Mouse (Mus musculus): Measurements from ENCODE around the gene Gapdh. TPM values are rescaled to one million over a fixed set of nuclear protein-coding genes. Genes with fewer than 3 reads are reported as not detected.

Gapdh gene
- polyA plus RNA-seq, 1 experiment from 2014 or later = 1,428 TPM

- no peak overlapping the region for H3K4me2 ChIP-seq (replicated peaks)
- H3K9ac ChIP-seq = no peak overlapping the region
- no peaks in the 10 kb centered on the region for H3K9me3 ChIP-seq (ENCODE audit: control insufficient read depth, low read length)
- DNase-seq (ENCODE audit: low spot score) (no peak), ATAC-seq (ENCODE audit: low FRiP score) (no peak)
- H3K4me1 ChIP-seq (replicated peaks; ENCODE audit: control insufficient read depth, insufficient read depth, low read length) = no peaks in the 10 kb centered on the region
- peaks cover 99% of the 10 kb centered on the region for H3K36me3 ChIP-seq (replicated peaks; ENCODE audit: control insufficient read depth, insufficient read depth)
- no peaks in the 10 kb centered on the region for H3K27me3 ChIP-seq (ENCODE audit: control insufficient read depth, insufficient read depth, low read length)
- no peak overlapping the region for H3K27ac ChIP-seq
- WGBS = 98% methylated on average over 7 of the region's 7 CpGs
- no peak overlapping the region for H3K4me3 ChIP-seq (replicated peaks; ENCODE audit: low read length)
These were observed 7.0 kb upstream of the Gapdh start for GRCm38 (mm10) chr6:125173256-125173655.

- Histone ChIP-seq H3K9ac (no peak overlapping the region), H3K4me1 (replicated peaks; ENCODE audit: control insufficient read depth, insufficient read depth, low read length) (peaks cover 4% of the 10 kb centered on the region; the same call in 1 of the 2 replicates), H3K9me3 (ENCODE audit: control insufficient read depth, low read length) (no peaks in the 10 kb centered on the region), H3K4me3 (replicated peaks; ENCODE audit: low read length) (no peak overlapping the region), H3K36me3 (replicated peaks; ENCODE audit: control insufficient read depth, insufficient read depth) (peaks cover 99% of the 10 kb centered on the region), H3K27me3 (ENCODE audit: control insufficient read depth, insufficient read depth, low read length) (no peaks in the 10 kb centered on the region), H3K27ac (no peak overlapping the region), H3K4me2 (replicated peaks) (no peak overlapping the region)
- ATAC-seq (ENCODE audit: low FRiP score) = no peak
- DNase-seq (ENCODE audit: low spot score) = no peak
- WGBS = 90% methylated on average over 2 of the region's 2 CpGs
These were observed 6.2 kb upstream of the Gapdh start for GRCm38 (mm10) chr6:125172474-125172873.

GRCm38 (mm10) chr6:125170194-125170593 lies 3.9 kb upstream of the Gapdh start:
- WGBS = 85% methylated on average over 6 of the region's 6 CpGs
- Histone ChIP-seq H3K9ac (no peak overlapping the region), H3K4me2 (replicated peaks) (no peak overlapping the region), H3K9me3 (ENCODE audit: control insufficient read depth, low read length) (no peaks in the 10 kb centered on the region), H3K4me1 (replicated peaks; ENCODE audit: control insufficient read depth, insufficient read depth, low read length) (peaks cover 21% of the 10 kb centered on the region), H3K27me3 (ENCODE audit: control insufficient read depth, insufficient read depth, low read length) (no peaks in the 10 kb centered on the region), H3K36me3 (replicated peaks; ENCODE audit: control insufficient read depth, insufficient read depth) (peaks cover 76% of the 10 kb centered on the region), H3K4me3 (replicated peaks; ENCODE audit: low read length) (no peak overlapping the region), H3K27ac (no peak overlapping the region)
- ATAC-seq (ENCODE audit: low FRiP score) = no peak
- DNase-seq (ENCODE audit: low spot score) = no peak

DNA sequence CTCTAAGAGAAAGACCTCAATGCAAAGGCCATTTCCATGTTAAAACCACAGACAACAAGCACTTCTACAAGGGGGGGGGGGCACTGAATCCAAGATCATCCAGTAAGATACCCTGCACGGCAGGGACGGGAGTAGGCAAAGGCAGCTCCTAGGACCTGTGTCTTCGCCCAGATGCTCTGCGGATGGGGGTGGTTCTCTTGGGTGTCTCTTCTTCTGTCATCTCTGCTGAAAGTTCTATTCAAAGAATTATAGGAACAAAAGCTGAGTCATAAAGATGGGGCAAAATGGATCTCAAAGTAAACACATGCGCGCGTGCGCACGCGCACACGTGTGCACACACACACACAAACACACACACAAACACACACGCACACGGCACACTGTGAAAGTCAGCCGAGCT lies 1.8 kb upstream of the Gapdh start:
- Histone ChIP-seq H3K4me1 (replicated peaks; ENCODE audit: control insufficient read depth, insufficient read depth, low read length) (peaks cover 34% of the 10 kb centered on the region), H3K4me2 (replicated peaks) (no peak overlapping the region), H3K27me3 (ENCODE audit: control insufficient read depth, insufficient read depth, low read length) (no peaks in the 10 kb centered on the region), H3K36me3 (replicated peaks; ENCODE audit: control insufficient read depth, insufficient read depth) (peaks cover 60% of the 10 kb centered on the region), H3K27ac (no peak overlapping the region), H3K4me3 (replicated peaks; ENCODE audit: low read length) (no peak overlapping the region), H3K9ac (no peak overlapping the region), H3K9me3 (ENCODE audit: control insufficient read depth, low read length) (no peaks in the 10 kb centered on the region)
- ATAC-seq (ENCODE audit: low FRiP score) = no peak
- no peak for DNase-seq (ENCODE audit: low spot score)
- 94% methylated on average over 14 of the region's 14 CpGs for WGBS

DNA sequence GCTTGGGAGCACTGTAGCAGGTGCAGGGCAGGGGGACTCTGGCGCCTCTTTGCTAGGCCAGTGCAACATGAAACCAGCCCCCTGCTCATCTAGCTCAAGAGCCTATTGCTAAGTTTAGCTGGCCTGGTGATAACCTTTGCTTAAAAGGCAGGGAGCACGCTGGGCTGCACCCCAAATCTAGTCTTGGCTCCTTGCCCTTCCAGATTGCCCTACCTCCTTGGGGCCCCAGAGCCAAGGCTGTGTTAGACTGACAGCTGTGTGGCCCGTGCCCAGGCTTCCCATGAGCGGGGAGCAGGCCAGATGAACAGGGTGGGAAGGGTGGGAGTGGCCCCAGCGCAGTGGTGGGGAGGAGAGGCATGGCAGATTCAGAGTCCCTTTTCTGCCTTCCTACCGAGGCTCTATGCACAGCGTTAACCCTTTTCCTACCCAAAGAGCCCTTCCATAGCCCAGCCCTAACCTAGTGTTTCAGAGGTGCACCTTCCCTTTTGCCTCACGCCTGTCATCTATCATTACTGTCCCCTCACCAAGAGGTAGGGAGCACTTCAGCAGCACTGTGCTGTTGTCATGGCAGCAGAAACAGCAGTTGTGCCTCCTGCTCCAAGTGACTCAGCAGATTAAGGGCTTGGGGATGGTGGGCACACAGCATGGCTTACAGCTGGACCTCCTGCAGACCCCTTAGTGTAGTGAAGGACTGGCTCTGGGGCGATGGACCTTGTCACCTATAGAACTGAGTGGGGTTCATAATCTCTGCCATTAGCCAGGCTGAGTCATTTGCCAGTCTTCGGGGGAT lies 789 bp upstream of the Gapdh start:
- 11% methylated on average over 10 of the region's 10 CpGs for WGBS
- peaks cover 34% of the 10 kb centered on the region for H3K4me1 ChIP-seq (replicated peaks; ENCODE audit: control insufficient read depth, insufficient read depth, low read length)
- DNase-seq (ENCODE audit: low spot score) (no peak), ATAC-seq (ENCODE audit: low FRiP score) (no peak; the same call in 1 of the 2 replicates)
- peaks cover 57% of the 10 kb centered on the region for H3K36me3 ChIP-seq (replicated peaks; ENCODE audit: control insufficient read depth, insufficient read depth)
- H3K9ac ChIP-seq = peak overlapping the region; percentile 98; the same call in 1 of the 2 replicates
- H3K27me3 ChIP-seq (ENCODE audit: control insufficient read depth, insufficient read depth, low read length) = no peaks in the 10 kb centered on the region
- no peaks in the 10 kb centered on the region for H3K9me3 ChIP-seq (ENCODE audit: control insufficient read depth, low read length)
- H3K4me2 ChIP-seq (replicated peaks) = peak overlapping the region; percentile 89
- H3K4me3 ChIP-seq (replicated peaks; ENCODE audit: low read length) = peak overlapping the region; percentile 97; the same call in 1 of the 2 replicates
- H3K27ac ChIP-seq = peak overlapping the region; percentile 90

DNA sequence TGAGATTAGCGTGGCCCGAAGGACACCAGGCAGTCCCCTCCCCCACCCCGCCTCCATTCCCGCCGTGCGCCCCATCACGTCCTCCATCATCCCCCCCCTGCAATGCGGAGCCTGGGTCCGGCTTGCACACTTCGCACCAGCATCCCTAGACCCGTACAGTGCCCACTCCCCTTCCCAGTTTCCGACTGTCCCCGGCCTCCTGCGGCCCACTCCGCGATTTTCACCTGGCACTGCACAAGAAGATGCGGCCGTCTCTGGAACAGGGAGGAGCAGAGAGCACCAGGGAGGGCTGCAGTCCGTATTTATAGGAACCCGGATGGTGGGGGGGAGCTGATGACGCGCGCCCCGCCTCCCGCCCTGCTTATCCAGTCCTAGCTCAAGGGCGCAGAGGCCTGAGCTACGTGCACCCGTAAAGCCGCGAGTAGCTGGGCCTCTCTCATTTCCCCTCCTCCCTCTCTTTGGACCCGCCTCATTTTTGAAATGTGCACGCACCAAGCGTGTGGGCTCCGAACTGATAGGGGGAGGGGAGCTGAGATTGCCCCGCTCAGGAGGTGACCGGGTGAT lies 857 bp downstream of the Gapdh start:
- Histone ChIP-seq H3K4me3 (replicated peaks; ENCODE audit: low read length) (peak overlapping the region; percentile 97), H3K9ac (peak overlapping the region; percentile 98), H3K36me3 (replicated peaks; ENCODE audit: control insufficient read depth, insufficient read depth) (peaks cover 56% of the 10 kb centered on the region), H3K9me3 (ENCODE audit: control insufficient read depth, low read length) (no peaks in the 10 kb centered on the region), H3K4me2 (replicated peaks) (peak overlapping the region; percentile 89), H3K27me3 (ENCODE audit: control insufficient read depth, insufficient read depth, low read length) (no peaks in the 10 kb centered on the region), H3K27ac (peak overlapping the region; percentile 90), H3K4me1 (replicated peaks; ENCODE audit: control insufficient read depth, insufficient read depth, low read length) (peaks cover 34% of the 10 kb centered on the region)
- DNase-seq (ENCODE audit: low spot score) = peak; percentile 95
- ATAC-seq (ENCODE audit: low FRiP score) = peak; percentile 92
- WGBS = under 1% methylated on average over 33 of the region's 36 CpGs

GRCm38 (mm10) chr6:125164672-125165327 lies 1.5 kb downstream of the Gapdh start:
- Histone ChIP-seq H3K27me3 (ENCODE audit: control insufficient read depth, insufficient read depth, low read length) (no peaks in the 10 kb centered on the region), H3K27ac (peak overlapping the region; percentile 90), H3K9ac (peak overlapping the region; percentile 98), H3K4me2 (replicated peaks) (peak overlapping the region; percentile 89), H3K9me3 (ENCODE audit: control insufficient read depth, low read length) (no peaks in the 10 kb centered on the region), H3K4me3 (replicated peaks; ENCODE audit: low read length) (peak overlapping the region; percentile 97), H3K36me3 (replicated peaks; ENCODE audit: control insufficient read depth, insufficient read depth) (peaks cover 56% of the 10 kb centered on the region), H3K4me1 (replicated peaks; ENCODE audit: control insufficient read depth, insufficient read depth, low read length) (peaks cover 34% of the 10 kb centered on the region)
- peak; percentile 71 for DNase-seq (ENCODE audit: low spot score)
- under 1% methylated on average over 38 of the region's 39 CpGs for WGBS
- ATAC-seq (ENCODE audit: low FRiP score) = peak; percentile 42

DNA sequence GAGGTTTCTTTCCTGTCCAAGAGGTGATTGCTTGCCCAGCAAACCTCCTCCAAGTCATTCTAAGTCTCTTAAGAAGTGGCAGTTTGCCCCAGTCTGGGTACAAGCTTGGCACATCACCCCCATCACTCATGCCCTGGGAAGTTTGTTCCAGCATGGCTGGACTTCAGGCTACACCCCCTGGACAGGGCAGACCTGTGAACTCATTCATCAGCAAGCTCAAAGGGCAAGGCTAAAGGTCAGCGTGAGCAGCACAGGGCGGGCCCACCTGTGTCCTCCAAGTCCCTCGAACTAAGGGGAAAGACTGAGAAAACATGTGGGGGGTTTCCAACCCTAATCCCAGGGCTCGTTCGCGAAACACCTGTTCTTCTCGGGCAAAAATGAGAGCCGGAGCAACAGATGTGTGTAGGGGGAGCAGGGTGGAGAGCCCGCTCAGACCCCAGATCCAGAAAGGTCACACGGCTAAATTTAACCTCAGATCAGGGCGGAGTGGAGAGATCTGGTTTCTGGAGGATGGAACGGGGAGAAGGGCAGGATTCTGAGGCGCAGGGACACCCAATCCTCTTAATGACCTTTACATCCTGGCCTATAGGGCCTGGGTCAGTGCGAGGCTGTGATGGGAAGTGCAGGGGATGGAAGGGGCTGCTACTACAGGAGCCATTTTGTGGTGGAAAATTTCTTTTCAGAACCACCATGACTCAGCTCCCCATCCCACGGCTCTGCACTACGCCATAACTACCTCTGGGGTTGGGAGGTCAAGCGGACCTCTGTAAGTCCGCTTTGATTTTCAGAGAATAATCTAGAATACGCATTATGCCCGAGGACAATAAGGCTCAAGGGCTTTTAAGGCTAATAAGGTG lies 2.2 kb downstream of the Gapdh start:
- Histone ChIP-seq H3K9ac (peak overlapping the region; percentile 98), H3K4me1 (replicated peaks; ENCODE audit: control insufficient read depth, insufficient read depth, low read length) (peaks cover 34% of the 10 kb centered on the region), H3K27ac (peak overlapping the region; percentile 90), H3K4me3 (replicated peaks; ENCODE audit: low read length) (peak overlapping the region; percentile 97), H3K36me3 (replicated peaks; ENCODE audit: control insufficient read depth, insufficient read depth) (peaks cover 56% of the 10 kb centered on the region), H3K9me3 (ENCODE audit: control insufficient read depth, low read length) (no peaks in the 10 kb centered on the region), H3K27me3 (ENCODE audit: control insufficient read depth, insufficient read depth, low read length) (no peaks in the 10 kb centered on the region), H3K4me2 (replicated peaks) (peak overlapping the region; percentile 89)
- ATAC-seq (ENCODE audit: low FRiP score) (no peak), DNase-seq (ENCODE audit: low spot score) (peak; percentile 45)
- 8% methylated on average over 20 of the region's 20 CpGs for WGBS
